Mouse (Mus musculus): ENCODE results near the gene Fam111a.

DNA sequence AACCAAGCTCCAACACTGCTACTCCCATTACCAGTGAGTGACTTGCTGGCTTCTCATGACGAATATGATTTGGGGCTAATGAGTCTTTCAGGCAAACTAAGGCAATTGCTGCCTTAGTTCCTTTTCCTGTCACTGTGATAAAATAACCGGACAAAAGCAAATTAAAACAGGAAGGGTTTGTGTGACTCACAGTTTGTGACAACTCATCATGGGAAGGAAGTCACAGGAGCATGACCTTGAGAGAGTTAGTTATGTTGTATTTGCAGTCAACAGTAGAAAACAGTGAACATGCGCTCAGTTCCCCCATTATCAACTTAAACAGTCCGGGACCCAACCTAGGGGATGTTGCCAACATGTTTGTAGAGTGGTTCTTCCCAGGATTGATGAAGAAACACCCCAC, 39.8 kb downstream of the Fam111a start:
- TF ChIP-seq CTCF (IDR thresholded peaks at IDR 0.05; ENCODE audit: insufficient read depth, low read depth, low read length), result no peak
- TF ChIP-seq POLR2A (IDR thresholded peaks at IDR 0.05; ENCODE audit: insufficient read depth, low read depth, low read length), result no peak

All from olfactory bulb, adult 2 months (tissue).